Mouse (Mus musculus) A20 (cell line): ENCODE measurements at regions not wholly inside any gene's neighbourhood (a gene's known extent, or its start where the extent isn't known, plus 50 kb on each side); places are given as distances from the start of the nearest gene placed in this dataset.

Experiments used
- DNase-seq: peaks from one replicate; pipeline ENCODE4 v3.0.0-alpha.2; 2011; ENCODE audit warnings: low read depth, low spot score

GRCm38 (mm10) chr3:143713183-143713582 is 491.8 kb downstream of the Lmo4 start:
- no peak for DNase-seq

- DNase-seq, result no peak
Observed at GRCm38 (mm10) chr3:143710805-143711469, 494.1 kb downstream of the Lmo4 start.

GRCm38 (mm10) chr3:143706679-143707078 is 498.3 kb downstream of the Lmo4 start:
- no peak for DNase-seq

GRCm38 (mm10) chr3:143694817-143695216 is 510.2 kb downstream of the Lmo4 start:
- no peak for DNase-seq

GRCm38 (mm10) chr3:143685742-143686141 is 519.3 kb downstream of the Lmo4 start:
- no peak for DNase-seq

- no peak for DNase-seq
Observed at GRCm38 (mm10) chr3:143678186-143678585, 526.8 kb downstream of the Lmo4 start.

- DNase-seq, result no peak
Observed at GRCm38 (mm10) chr3:143674855-143675254, 530.2 kb downstream of the Lmo4 start.

GRCm38 (mm10) chr3:143674446-143674845 is 530.6 kb downstream of the Lmo4 start:
- no peak for DNase-seq

- DNase-seq, result no peak
Observed at GRCm38 (mm10) chr3:143662041-143662685, 542.9 kb downstream of the Lmo4 start.

GRCm38 (mm10) chr3:143659421-143659978 is 545.5 kb downstream of the Lmo4 start:
- DNase-seq, result no peak

- DNase-seq, result no peak
Observed at GRCm38 (mm10) chr3:143647237-143647636, 557.8 kb downstream of the Lmo4 start.

- peak; percentile 84 for DNase-seq
Observed at GRCm38 (mm10) chr3:143646836-143647235, 558.2 kb downstream of the Lmo4 start.

GRCm38 (mm10) chr3:143633036-143633435 is 572.0 kb downstream of the Lmo4 start:
- DNase-seq, result no peak

- no peak for DNase-seq
Observed at GRCm38 (mm10) chr3:143631183-143631582, 573.8 kb downstream of the Lmo4 start.

GRCm38 (mm10) chr3:143624906-143625305 is 580.1 kb downstream of the Lmo4 start:
- DNase-seq, result no peak

- no peak for DNase-seq
Observed at GRCm38 (mm10) chr3:143622275-143622674, 582.7 kb downstream of the Lmo4 start.

- DNase-seq, result no peak
Observed at GRCm38 (mm10) chr3:143619125-143619524, 585.9 kb downstream of the Lmo4 start.

- DNase-seq, result no peak
Observed at GRCm38 (mm10) chr3:143614895-143615294, 590.1 kb downstream of the Lmo4 start.

- no peak for DNase-seq
Observed at GRCm38 (mm10) chr3:143614004-143614403, 591.0 kb downstream of the Lmo4 start.

GRCm38 (mm10) chr3:143609673-143610072 is 595.3 kb downstream of the Lmo4 start:
- no peak for DNase-seq

GRCm38 (mm10) chr3:143599120-143599519 is 605.9 kb downstream of the Lmo4 start:
- peak; percentile 19 for DNase-seq

GRCm38 (mm10) chr3:143596949-143597593 is 607.9 kb downstream of the Lmo4 start:
- DNase-seq, result no peak
